Mouse (Mus musculus) frontal cortex, postnatal 14 days (tissue): Measurements from ENCODE around the gene Fat3.
A peak's percentile ranks its signal among the peaks of the same experiment; 100 is the strongest.

ENCODE experiments used
- DNase-seq, 2 experiments: peaks; one replicate each; pipeline ENCODE4 v3.0.0; 2022; ENCODE audit warnings: low spot score in 2 of 2

The Fat3 gene

DNA sequence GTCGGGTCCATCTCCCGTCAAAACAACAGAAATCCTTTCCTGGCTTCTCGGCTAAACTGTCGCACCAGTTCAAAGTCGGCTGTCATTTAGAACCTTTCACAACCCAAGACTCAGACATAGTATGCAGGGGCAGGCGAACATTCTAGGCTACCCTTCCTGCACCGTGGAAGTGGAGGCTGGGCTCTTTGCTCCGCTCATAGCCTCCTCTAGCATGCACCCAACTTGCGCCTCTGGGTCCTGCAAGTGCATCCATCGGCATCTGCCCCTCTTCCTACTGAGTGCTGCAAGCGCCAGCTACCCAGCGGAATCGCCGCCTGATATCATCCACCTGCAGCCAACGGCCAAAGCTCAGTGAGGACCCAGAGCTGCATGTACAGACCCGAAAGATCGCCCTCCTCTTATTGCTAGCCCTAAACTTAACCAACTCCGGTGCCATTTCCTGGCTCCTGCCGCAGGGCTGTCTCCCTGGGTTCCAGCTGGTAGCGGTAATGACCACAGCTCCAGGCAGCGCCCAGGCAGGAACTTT, at the start of gene Fat3:
Fat3 (minus strand) TSS at position 100 of the 526 bp plus-strand sequence.
- DNase-seq, result peak; percentile 33 to 42

DNA sequence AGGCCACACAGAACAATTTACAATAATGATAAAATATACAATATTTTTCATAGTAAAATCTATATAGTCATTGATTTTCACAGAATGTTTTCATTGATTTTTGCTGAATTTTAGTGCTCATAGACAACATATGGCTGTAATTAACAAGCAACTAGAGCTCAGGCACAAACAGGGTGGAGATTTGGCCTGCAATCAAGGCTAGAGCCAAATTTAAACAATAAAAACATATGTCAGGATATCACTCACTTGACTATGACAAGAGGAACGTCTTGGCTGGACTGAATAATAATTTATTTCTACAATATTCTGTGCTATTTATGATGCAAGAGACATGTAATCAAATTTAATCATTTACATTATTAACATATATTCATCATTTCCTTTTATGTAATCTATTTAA, 31.8 kb upstream of the Fat3 start:
- no peak for DNase-seq

DNA sequence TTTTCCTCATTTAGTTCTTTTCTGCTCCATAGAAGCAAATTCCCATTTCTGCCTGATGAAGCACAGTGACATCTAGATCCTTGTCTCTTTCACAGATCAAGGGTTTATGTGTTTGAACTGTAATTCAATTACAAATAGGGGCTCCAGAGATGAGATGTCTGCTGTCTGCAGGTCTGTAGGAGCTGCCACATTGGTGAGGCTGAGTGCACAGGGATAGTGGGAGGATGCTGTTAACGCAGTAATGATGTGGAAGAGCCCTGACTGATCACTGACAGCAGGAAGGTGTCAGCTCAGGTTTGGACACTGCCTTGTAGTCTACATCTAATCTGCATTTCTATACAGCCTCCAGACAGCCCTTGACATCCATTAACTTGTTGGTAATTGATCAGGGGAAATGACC, 16.5 kb upstream of the Fat3 start:
- no peak for DNase-seq

- DNase-seq, result no peak
Measured at GRCm38 (mm10) chr9:16512005-16512404, 10.9 kb upstream of the Fat3 start.

DNA sequence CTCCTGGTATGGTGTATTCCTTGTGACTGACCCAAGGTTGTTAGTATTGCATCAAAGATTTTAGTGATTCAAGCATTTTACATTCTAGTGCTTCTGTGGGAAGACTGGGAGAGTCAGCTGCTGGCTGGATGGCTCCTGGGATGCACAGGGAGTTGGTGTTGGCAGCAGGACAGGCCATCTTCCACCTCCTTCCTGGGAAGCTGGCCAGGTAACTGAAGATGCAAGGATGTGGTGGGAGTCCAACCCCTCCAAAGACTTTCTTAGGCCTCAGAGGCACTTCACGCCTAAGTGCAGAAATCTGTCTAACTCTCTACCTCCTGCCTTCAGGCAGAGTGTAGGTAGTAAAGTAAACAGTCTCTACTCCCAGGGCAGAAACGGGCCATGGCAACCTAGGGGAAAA, 2.7 kb upstream of the Fat3 start:
- DNase-seq, result no peak

DNA sequence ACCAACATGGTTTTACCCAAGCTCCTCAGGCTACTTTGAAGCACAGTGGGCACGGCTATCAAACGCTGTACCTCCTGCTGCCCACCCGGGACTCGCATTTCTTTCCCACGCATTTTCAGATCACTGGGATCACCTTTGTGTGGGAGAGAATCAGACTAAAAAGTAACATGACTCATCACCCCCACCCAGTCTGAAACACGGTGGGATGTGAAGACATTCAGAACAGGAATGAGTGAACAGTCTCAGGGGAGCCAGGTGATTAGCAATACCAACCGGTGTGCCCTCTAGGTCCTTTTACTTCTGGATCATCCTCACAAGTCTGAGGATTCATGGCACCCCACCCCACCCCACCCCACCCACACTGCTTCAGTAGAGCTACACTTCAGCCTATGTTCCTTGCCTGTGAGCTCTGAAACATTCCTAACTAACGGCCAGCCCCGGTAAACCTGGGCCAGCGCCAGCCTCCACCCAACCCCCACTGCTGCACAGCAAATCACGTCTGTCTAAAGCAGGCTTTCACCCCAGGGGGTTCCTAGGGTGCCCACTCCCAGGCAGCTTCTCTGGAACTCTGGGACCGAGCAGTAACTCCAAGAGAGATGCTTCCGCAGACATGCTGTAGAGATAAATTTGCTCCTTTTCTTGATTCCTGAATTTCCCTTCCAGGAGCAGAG, 1.7 kb upstream of the Fat3 start:
- DNase-seq, result peak in 1 of 2 experiments; percentile 7

GRCm38 (mm10) chr9:16501990-16502672, 1.0 kb upstream of the Fat3 start:
- peak; percentile 56 to 72 for DNase-seq

- peak; percentile 28 to 52 for DNase-seq
Measured at GRCm38 (mm10) chr9:16500382-16501185, 501 bp downstream of the Fat3 start.

GRCm38 (mm10) chr9:16499621-16500381, 1.3 kb downstream of the Fat3 start:
- DNase-seq, result peak; percentile 49 to 63

GRCm38 (mm10) chr9:16498876-16499275, 2.2 kb downstream of the Fat3 start:
- DNase-seq, result no peak

DNA sequence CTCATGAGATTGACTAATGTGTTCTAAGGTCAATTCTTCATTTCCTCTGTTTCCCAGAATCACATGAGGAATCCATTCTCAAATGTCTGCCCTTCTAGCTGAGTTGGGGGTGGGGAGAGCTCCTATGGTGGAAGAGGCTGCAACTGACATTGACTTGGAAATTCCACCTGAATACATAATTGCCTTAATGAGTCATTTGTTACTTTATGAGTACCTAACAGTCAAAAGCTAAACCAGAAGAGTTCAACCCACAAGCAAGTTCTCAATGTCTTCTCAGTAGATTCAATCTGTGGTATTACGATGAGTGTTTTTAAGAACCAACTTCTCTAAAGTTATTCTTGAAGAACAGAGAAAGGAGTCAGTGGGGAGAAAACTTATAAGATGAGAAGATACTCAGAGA, 3.7 kb downstream of the Fat3 start:
- DNase-seq, result no peak

DNA sequence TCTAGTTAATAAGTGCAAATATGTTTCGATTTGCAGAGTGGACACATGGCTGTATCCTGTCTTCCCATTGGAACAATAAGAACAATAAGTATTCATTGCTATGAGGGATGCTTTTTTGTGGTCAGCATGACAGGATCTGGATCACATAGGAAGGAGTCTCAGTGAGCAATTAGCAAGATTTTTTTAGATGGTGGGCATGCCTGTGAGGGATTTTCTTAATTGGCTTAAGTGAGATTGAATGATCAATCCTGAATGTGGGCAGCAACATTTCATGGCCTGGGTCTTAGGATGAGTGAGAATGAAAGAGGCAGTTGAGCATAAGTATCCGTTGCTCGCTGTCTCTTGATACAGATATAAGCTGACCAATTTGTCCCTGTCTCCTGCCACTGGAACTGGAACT, 4.8 kb downstream of the Fat3 start:
- DNase-seq, result no peak

- DNase-seq, result no peak
Measured at GRCm38 (mm10) chr9:16489661-16490060, 11.4 kb downstream of the Fat3 start.

DNA sequence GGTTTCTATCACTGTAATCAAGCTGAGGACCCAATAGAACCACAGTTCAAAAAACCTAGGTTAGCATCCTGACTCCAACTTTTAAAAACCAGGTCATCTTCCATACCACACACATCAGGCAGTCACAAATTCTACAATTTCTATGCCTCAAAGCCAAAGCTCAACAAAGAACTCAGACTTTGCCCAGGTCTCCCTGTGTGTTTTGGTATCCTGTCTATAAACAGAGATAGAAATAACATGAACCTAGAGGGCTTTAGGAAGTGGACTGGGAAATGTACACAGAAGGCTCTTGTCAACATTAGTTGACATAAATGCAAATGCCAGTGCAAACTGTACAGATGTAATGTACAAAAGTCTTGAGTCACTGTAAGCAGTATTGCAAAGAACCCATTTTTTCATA, 13.5 kb downstream of the Fat3 start:
- no peak for DNase-seq

DNA sequence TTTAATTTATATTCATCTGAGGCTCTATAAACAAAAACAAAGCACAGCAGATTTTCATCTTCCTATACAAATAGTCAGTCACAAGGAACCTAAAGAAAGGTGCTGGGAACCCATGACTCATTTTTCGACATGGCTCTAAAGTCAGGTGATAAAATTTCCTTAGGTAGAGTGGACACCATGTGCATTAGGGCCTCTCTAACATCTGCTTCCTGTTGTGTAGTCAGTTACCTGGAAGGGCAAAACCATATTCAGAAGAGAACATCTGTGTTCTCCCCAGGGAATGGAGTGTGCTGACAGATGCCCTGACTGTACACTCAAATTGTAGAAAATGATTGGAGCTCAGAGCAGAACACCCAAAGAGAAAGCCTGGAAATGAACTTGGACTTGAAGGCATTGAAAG, 14.9 kb downstream of the Fat3 start:
- no peak for DNase-seq

GRCm38 (mm10) chr9:16485173-16485572, 15.9 kb downstream of the Fat3 start:
- DNase-seq, result no peak

DNA sequence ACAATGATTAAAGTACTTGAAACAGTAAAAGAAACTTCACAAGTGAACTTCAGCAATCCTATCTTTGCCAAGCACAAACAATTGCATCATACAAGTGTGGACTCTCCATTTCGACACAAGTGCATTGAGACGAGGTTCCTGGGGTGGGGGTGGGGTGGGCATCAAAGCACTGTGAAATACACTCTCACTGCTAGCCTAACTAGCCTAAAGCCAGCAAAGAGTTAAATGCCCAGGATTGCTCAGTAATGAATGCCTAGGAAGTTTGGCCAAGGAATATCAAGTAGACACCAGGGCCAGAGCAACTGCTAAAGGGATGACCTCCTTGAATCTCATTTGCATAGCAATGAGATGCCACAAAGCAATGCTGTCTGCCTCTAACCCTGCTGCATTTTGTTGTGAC, 16.3 kb downstream of the Fat3 start:
- no peak for DNase-seq

DNA sequence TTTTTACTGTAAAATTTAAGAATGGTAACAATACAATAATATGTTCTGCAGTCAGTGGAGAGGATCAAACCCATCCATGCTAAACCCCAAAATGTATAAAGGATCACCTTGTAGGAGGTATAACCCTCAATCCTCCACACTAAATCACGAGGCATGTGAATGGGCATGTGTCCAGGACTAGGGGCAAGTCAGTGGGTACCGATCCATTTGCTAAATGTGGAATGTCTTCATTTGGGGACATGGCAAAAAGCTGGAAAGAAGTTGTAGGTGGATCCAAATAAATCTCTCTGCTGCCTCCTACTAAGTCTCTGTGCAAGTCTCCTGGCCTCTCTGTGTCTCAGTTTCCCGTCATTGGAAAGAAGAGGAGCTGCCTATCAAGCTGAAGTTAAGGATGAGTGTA, 39.6 kb downstream of the Fat3 start:
- DNase-seq, result no peak

DNA sequence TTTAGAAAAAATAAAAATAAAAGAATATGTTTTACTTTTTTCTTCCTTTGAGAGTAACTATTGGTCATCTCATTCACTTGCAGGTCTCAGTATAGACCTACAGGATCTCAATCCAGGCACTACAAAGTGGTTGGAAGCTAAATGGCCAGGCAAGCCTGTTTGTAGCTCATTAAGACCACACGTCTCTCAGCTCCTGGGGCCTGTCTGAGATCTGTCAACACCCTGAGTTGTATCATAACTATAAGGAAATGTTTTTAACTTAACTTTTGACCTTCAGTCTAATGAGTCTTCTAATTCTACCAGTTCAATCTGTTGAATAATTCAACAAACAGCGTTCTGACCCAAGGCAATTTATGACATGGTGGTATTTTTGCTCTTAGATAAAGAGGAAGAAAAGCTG, 40.5 kb downstream of the Fat3 start:
- no peak for DNase-seq

GRCm38 (mm10) chr9:16441930-16442329, 59.2 kb downstream of the Fat3 start:
- DNase-seq, result no peak

- no peak for DNase-seq
Measured at GRCm38 (mm10) chr9:16440638-16441037, 60.4 kb downstream of the Fat3 start.

DNA sequence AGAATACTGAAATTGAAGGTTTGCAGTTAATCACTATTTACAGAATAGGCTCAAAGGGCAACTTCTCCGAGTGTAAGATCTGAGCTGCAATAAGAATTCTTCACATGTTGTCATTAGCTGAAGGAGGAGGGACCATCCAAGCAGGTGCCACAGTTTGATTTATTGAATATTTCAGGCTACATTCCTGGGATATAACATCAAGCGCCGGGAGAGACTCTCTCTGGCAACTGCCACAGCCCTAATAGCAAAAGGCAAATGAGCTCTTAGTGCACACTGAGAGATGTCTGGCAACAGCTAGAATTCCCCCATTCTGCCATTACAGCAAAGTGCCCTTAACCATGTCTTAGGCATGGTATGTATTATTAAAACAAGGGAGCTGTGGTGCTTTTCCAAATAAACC, 61.1 kb downstream of the Fat3 start:
- no peak for DNase-seq
